Mouse (Mus musculus) MEL (cell line): ENCODE results near the gene Smarca2. TPM values are rescaled to one million over a fixed set of nuclear protein-coding genes. Genes with fewer than 3 reads are reported as not detected.

Source experiments
- DNase-seq: peaks from one replicate; pipeline ENCODE4 v3.0.0; 2011; ENCODE audit warnings: low read depth, low spot score
- H3K27ac ChIP-seq: 2 replicates; pipeline ENCODE4 v1.5.1; 2012; ENCODE audit warnings: low read depth, mild to moderate bottlenecking, control low read depth, low read length, moderate library complexity; ENCODE audit not compliant: control insufficient read depth
- H3K27me3 ChIP-seq, 2 experiments: fragments of 150-350 bp in 1 of 2; sonication (generic) in 1 of 2; 2 replicates each; pipeline ENCODE4 v1.6.1; 2012; ENCODE audit warnings: low read length in 2 of 2, mild to moderate bottlenecking in 2 of 2, improper control_type of control experiment in 1 of 2, moderate library complexity in 1 of 2; ENCODE audit not compliant: insufficient read depth in 2 of 2, control insufficient read depth in 1 of 2
- H3K36me3 ChIP-seq, 2 experiments: 2 replicates each; pipeline ENCODE4 v1.6.1; 2012 to 2014; ENCODE audit warnings: low read length in 2 of 2, improper control_type of control experiment in 1 of 2, inconsistent platforms in 1 of 2, mild to moderate bottlenecking in 1 of 2; ENCODE audit not compliant: insufficient read depth in 2 of 2, control insufficient read depth in 1 of 2
- H3K4me1 ChIP-seq, 2 experiments: fragments of 150-350 bp in 1 of 2; sonication (generic) in 1 of 2; 2 replicates each; pipeline ENCODE4 v1.6.1; 2012; ENCODE audit warnings: low read length in 2 of 2, improper control_type of control experiment in 1 of 2, mild to moderate bottlenecking in 1 of 2; ENCODE audit not compliant: insufficient read depth in 2 of 2, control insufficient read depth in 1 of 2
- H3K4me3 ChIP-seq, 2 experiments: fragments of 150-350 bp in 1 of 2; sonication (generic) in 1 of 2; 2 replicates each; pipeline ENCODE4 v1.5.1; 2012; ENCODE audit warnings: low read depth in 2 of 2, low read length in 2 of 2, mild to moderate bottlenecking in 2 of 2, moderate library complexity in 2 of 2, control low read depth in 1 of 2, improper control_type of control experiment in 1 of 2; ENCODE audit not compliant: control insufficient read depth in 1 of 2, insufficient read depth in 1 of 2
- H3K79me2 ChIP-seq: 2 replicates; pipeline ENCODE4 v1.6.1; 2012; ENCODE audit warnings: mild to moderate bottlenecking, low read length, moderate library complexity; ENCODE audit not compliant: control insufficient read depth, poor library complexity, insufficient read depth
- H3K9ac ChIP-seq: 2 replicates; pipeline ENCODE4 v1.6.1; 2012; ENCODE audit warnings: low read depth, mild to moderate bottlenecking, control low read depth, low read length, moderate library complexity; ENCODE audit not compliant: control insufficient read depth, poor library complexity, severe bottlenecking
- H3K9me3 ChIP-seq: fragments of 150-350 bp; sonication (generic); replicated peaks from 2 replicates; pipeline ENCODE4 v1.6.1; 2012; ENCODE audit warnings: mild to moderate bottlenecking, low read length, improper control_type of control experiment, moderate library complexity; ENCODE audit not compliant: insufficient read depth
- BHLHE40 ChIP-seq: IDR thresholded peaks from 2 replicates; pipeline ENCODE4 v1.6.1; 2012; ENCODE audit warnings: low read depth, mild to moderate bottlenecking, inconsistent platforms, low read length, improper control_type of control experiment, borderline replicate concordance
- CHD1 ChIP-seq: IDR thresholded peaks from 2 replicates; pipeline ENCODE4 v1.6.1; 2012; ENCODE audit warnings: low read depth, mild to moderate bottlenecking, inconsistent platforms, low read length, improper control_type of control experiment
- CHD2 ChIP-seq: IDR thresholded peaks from 2 replicates; pipeline ENCODE4 v1.6.1; 2011; ENCODE audit warnings: low read length, improper control_type of control experiment
- E2F4 ChIP-seq: IDR thresholded peaks from 2 replicates; pipeline ENCODE4 v1.6.1; 2011; ENCODE audit warnings: low read depth, low read length, improper control_type of control experiment, borderline replicate concordance
- ELF1 ChIP-seq: IDR thresholded peaks from 2 replicates; pipeline ENCODE4 v1.6.1; 2014; ENCODE audit warnings: low read depth, mild to moderate bottlenecking, inconsistent platforms, low read length, improper control_type of control experiment, moderate library complexity
- HCFC1 ChIP-seq: IDR thresholded peaks from 2 replicates; pipeline ENCODE4 v1.6.1; 2012; ENCODE audit warnings: low read depth, mild to moderate bottlenecking, inconsistent platforms, low read length, improper control_type of control experiment, moderate library complexity
- JUND ChIP-seq: IDR thresholded peaks from 2 replicates; pipeline ENCODE4 v1.6.1; 2011; ENCODE audit warnings: low read depth, mild to moderate bottlenecking, improper control_type of control experiment, low read length
- MAX ChIP-seq: IDR thresholded peaks from 2 replicates; pipeline ENCODE4 v1.6.1; 2011; ENCODE audit warnings: low read length, improper control_type of control experiment
- MAZ ChIP-seq: IDR thresholded peaks from 2 replicates; pipeline ENCODE4 v1.6.1; 2012; ENCODE audit warnings: low read depth, mild to moderate bottlenecking, inconsistent platforms, low read length, improper control_type of control experiment
- MEF2A ChIP-seq: IDR thresholded peaks from 2 replicates; pipeline ENCODE4 v1.6.1; 2014; ENCODE audit warnings: low read depth, mild to moderate bottlenecking, inconsistent platforms, low read length, improper control_type of control experiment; ENCODE audit not compliant: poor library complexity, insufficient replicate concordance, severe bottlenecking; ENCODE audit errors: extremely low read depth
- MXI1 ChIP-seq: IDR thresholded peaks from 2 replicates; pipeline ENCODE4 v1.6.1; 2011; ENCODE audit warnings: mild to moderate bottlenecking, low read depth, low read length, improper control_type of control experiment
- MYB ChIP-seq: IDR thresholded peaks from 2 replicates; pipeline ENCODE4 v1.6.1; 2011; ENCODE audit warnings: mild to moderate bottlenecking, low read depth, low read length, improper control_type of control experiment
- POLR2A ChIP-seq, 2 experiments: IDR thresholded peaks; 2 replicates each; pipeline ENCODE4 v1.6.1; 2011 to 2012; ENCODE audit warnings: low read length in 2 of 2, mild to moderate bottlenecking in 2 of 2, control low read depth in 1 of 2, improper control_type of control experiment in 1 of 2, low read depth in 1 of 2, moderate library complexity in 1 of 2; ENCODE audit not compliant: control insufficient read depth in 1 of 2, insufficient read depth in 1 of 2, poor library complexity in 1 of 2
- POLR2AphosphoS2 ChIP-seq: IDR thresholded peaks from 2 replicates; pipeline ENCODE4 v1.6.1; 2011; ENCODE audit warnings: low read length, improper control_type of control experiment
- POLR2AphosphoS5 ChIP-seq: IDR thresholded peaks from 2 replicates; pipeline ENCODE4 v1.6.1; 2012; ENCODE audit warnings: low read depth, borderline replicate concordance, mild to moderate bottlenecking, inconsistent platforms, low read length, moderate library complexity, mixed read lengths
- RAD21 ChIP-seq: IDR thresholded peaks from 2 replicates; pipeline ENCODE4 v1.6.1; 2011; ENCODE audit warnings: mild to moderate bottlenecking, low read depth, low read length, improper control_type of control experiment
- RCOR1 ChIP-seq: IDR thresholded peaks from 2 replicates; pipeline ENCODE4 v1.6.1; 2012; ENCODE audit warnings: low read depth, mild to moderate bottlenecking, inconsistent platforms, low read length, improper control_type of control experiment
- SIN3A ChIP-seq: IDR thresholded peaks from 2 replicates; pipeline ENCODE4 v1.6.1; 2012; ENCODE audit warnings: low read length, improper control_type of control experiment, inconsistent platforms
- SMC3 ChIP-seq: IDR thresholded peaks from 2 replicates; pipeline ENCODE4 v1.6.1; 2011; ENCODE audit warnings: low read depth, low read length, improper control_type of control experiment
- TAL1 ChIP-seq: IDR thresholded peaks from 2 replicates; pipeline ENCODE4 v1.6.1; 2012; ENCODE audit warnings: mild to moderate bottlenecking, inconsistent platforms, low read length, moderate library complexity, mixed read lengths
- TBP ChIP-seq: IDR thresholded peaks from 2 replicates; pipeline ENCODE4 v1.8.0; 2011; ENCODE audit warnings: low read depth, low read length, improper control_type of control experiment
- TCF12 ChIP-seq: IDR thresholded peaks from 2 replicates; pipeline ENCODE4 v1.6.1; 2014; ENCODE audit warnings: low read depth, mild to moderate bottlenecking, inconsistent platforms, low read length, improper control_type of control experiment, moderate library complexity
- UBTF ChIP-seq: IDR thresholded peaks from 2 replicates; pipeline ENCODE4 v1.6.1; 2012; ENCODE audit warnings: low read depth, mild to moderate bottlenecking, inconsistent platforms, low read length, improper control_type of control experiment, moderate library complexity, borderline replicate concordance; ENCODE audit not compliant: insufficient read depth
- USF1 ChIP-seq: IDR thresholded peaks from 2 replicates; pipeline ENCODE4 v1.6.1; 2014; ENCODE audit warnings: low read depth, mild to moderate bottlenecking, inconsistent platforms, low read length, improper control_type of control experiment, moderate library complexity
- USF2 ChIP-seq, 2 experiments: IDR thresholded peaks; 2 replicates each; pipeline ENCODE4 v1.6.1; 2011 to 2012; ENCODE audit warnings: improper control_type of control experiment in 2 of 2, low read length in 2 of 2, borderline replicate concordance in 1 of 2, inconsistent platforms in 1 of 2, low read depth in 1 of 2, mild to moderate bottlenecking in 1 of 2; ENCODE audit not compliant: insufficient read depth in 1 of 2
- ZC3H11A ChIP-seq: IDR thresholded peaks from 2 replicates; pipeline ENCODE4 v1.6.1; 2012; ENCODE audit warnings: low read depth, mild to moderate bottlenecking, inconsistent platforms, low read length, improper control_type of control experiment
- ZKSCAN1 ChIP-seq: IDR thresholded peaks from 2 replicates; pipeline ENCODE4 v1.6.1; 2012; ENCODE audit warnings: low read depth, mild to moderate bottlenecking, inconsistent platforms, low read length, improper control_type of control experiment, moderate library complexity
- ZMIZ1 ChIP-seq: IDR thresholded peaks from 2 replicates; pipeline ENCODE4 v1.6.1; 2012; ENCODE audit warnings: low read depth, mild to moderate bottlenecking, inconsistent platforms, low read length, improper control_type of control experiment, moderate library complexity
- ZNF384 ChIP-seq: IDR thresholded peaks from 2 replicates; pipeline ENCODE4 v1.6.1; 2012; ENCODE audit warnings: low read depth, mild to moderate bottlenecking, inconsistent platforms, low read length, improper control_type of control experiment
- polyA plus RNA-seq, 2 experiments: library from polyadenylated mRNA; stranded (reverse) in 1 of 2; unstranded in 1 of 2; fragments of >175 nt in 1 of 2; fragments of >200 nt in 1 of 2; gene quantifications; 2 replicates each; pipeline versions ENCODE4 v1.2.1 to v1.2.4; 2012; ENCODE audit warnings: low replicate concordance in 2 of 2, low read depth in 1 of 2; ENCODE audit not compliant: insufficient read length in 2 of 2, insufficient read depth in 1 of 2, missing spikeins in 1 of 2
- total RNA-seq: library from RNA; depleted of rRNA; stranded (reverse); fragments of 300-350 nt; gene quantifications from 2 replicates; pipeline ENCODE4 v1.2.3, GENCODE M21; 2012

Gene Smarca2
- total and polyA plus RNA-seq, 3 experiments, result 6.6 to 23.2 TPM; not detected in 1

GRCm38 (mm10) chr19:26607156-26607536 is 2.3 kb downstream of the Smarca2 start:
- Histone ChIP-seq H3K36me3 (peaks cover 0 to 27% of the 10 kb centered on the region in 2 experiments; a peak in 2 of 4 replicates), H3K9ac (peak overlapping the region; percentile 81), H3K9me3 (no peaks in the 10 kb centered on the region), H3K27me3 (no peaks in the 10 kb centered on the region), H3K79me2 (peaks cover 18% of the 10 kb centered on the region), H3K4me3 (peak overlapping the region; percentile 81 to 90), H3K27ac (peak overlapping the region; percentile 55), H3K4me1 (peaks cover 18 to 19% of the 10 kb centered on the region in 2 experiments)
- TF ChIP-seq SMC3 (no peak), TBP (0 out of 2 replicates have a peak, but pooled peaks have one; percentile 37), E2F4 (no peak), POLR2A (IDR thresholded peaks at IDR 0.05; ENCODE audit: control insufficient read depth in 1 of 2, insufficient read depth in 1 of 2, low read depth in 1 of 2, low read length in 2 of 2, poor library complexity in 1 of 2) (peak; percentile 49 to 56; a peak in 2 of 4 replicates), USF2 (IDR thresholded peaks at IDR 0.05; ENCODE audit: borderline replicate concordance in 1 of 2, insufficient read depth in 1 of 2, low read depth in 1 of 2, low read length in 2 of 2) (no peak), CHD2 (no peak), POLR2AphosphoS5 (no peak), ZMIZ1 (0 out of 2 replicates have a peak, but pooled peaks have one; percentile 0), RAD21 (no peak), POLR2AphosphoS2 (no peak; the same call in 1 of the 2 replicates), BHLHE40 (no peak), CHD1 (no peak), RCOR1 (no peak), MAZ (no peak), ZNF384 (no peak), MEF2A (no peak), USF1 (no peak), SIN3A (peak; percentile 45; the same call in 1 of the 2 replicates), TCF12 (no peak), ZKSCAN1 (no peak), JUND (no peak), ZC3H11A (no peak), UBTF (no peak), TAL1 (no peak), ELF1 (0 out of 2 replicates have a peak, but pooled peaks have one; percentile 39), MYB (no peak), HCFC1 (no peak), MAX (peak; percentile 34; the same call in 1 of the 2 replicates), MXI1 (peak; percentile 9)
- peak; percentile 81 for DNase-seq
